Mouse (Mus musculus) bone marrow macrophage, adult 2 months (primary cell): ENCODE results near the gene Plod2.

Source experiments
- CTCF ChIP-seq: IDR thresholded peaks from 2 replicates; pipeline ENCODE4 v1.5.1; 2012; ENCODE audit warnings: low read depth, mild to moderate bottlenecking, low read length, moderate library complexity
- POLR2A ChIP-seq: IDR thresholded peaks from 2 replicates; pipeline ENCODE4 v1.6.1; 2012; ENCODE audit warnings: mild to moderate bottlenecking, low read depth, low read length, borderline replicate concordance

DNA sequence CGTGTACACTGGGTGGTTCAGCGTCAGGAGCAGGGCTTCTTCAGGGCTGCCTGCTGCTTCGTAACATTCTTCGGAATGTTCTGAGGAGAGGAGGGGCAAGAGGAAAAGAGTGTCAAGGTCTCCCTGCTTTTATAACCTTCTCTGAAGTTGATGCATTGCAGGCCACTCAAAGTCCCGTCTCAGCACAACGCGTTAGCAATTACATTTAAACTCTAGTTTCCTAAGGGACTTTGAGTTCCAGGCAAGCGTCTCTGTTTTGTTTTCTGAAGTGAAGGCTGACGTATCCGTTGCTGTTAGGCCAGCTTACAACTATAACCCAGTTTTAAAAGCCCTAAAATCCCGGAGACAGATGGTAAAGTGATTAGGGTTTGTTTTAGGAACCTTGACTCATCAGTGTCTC, 55.8 kb downstream of the Plod2 start:
- TF ChIP-seq CTCF (no peak), POLR2A (no peak)
